Comparison of ENCODE assay signal across 9 mouse cellular contexts in genomic region chr7:46962806-46963618, GRCm38 (mm10). TPM values are rescaled to one million over a fixed set of nuclear protein-coding genes. Genes with fewer than 3 reads are reported as not detected.
DNase-seq lines count a peak whose midpoint lies in the region; ATAC-seq and TF ChIP-seq lines count a peak whose summit lies in the region.
"Had no signal": no experiment of that assay in that cellular context is flagged by ENCODE, and none has a peak within 500 bp of the region (broad histone marks: within the 10 kb centered on the region; RNA-seq: fewer than 3 reads in every experiment).

No protein-coding gene starts in this region.

- ATAC-seq in embryonic facial prominence, embryonic 11.5 days (replicated peaks; ENCODE audit: insufficient number of reproducible peaks, low FRiP score, low TSS enrichment, low read depth): peak; percentile 78
- ATAC-seq in midbrain, embryonic 11.5 days (ENCODE audit: low FRiP score): peak; percentile 87

- no peaks in the 10 kb centered on the region for H3K27me3 ChIP-seq in embryonic facial prominence, embryonic 11.5 days (ENCODE audit: control insufficient read depth, insufficient read depth, low read length)
- no peaks in the 10 kb centered on the region for H3K27me3 ChIP-seq in midbrain, embryonic 11.5 days (ENCODE audit: control insufficient read depth, insufficient read depth, low read length)
- no peaks in the 10 kb centered on the region for H3K27me3 ChIP-seq in small intestine, adult 2 months (ENCODE audit: control insufficient read depth, insufficient read depth, low read length)

- DNase-seq in 416B (ENCODE audit: low read depth): peak; percentile 90
- DNase-seq in adrenal gland, postnatal 10 days: peak; percentile 71
- peak; percentile 91 for DNase-seq in embryonic facial prominence, embryonic 11.5 days (ENCODE audit: low spot score)
- peak; percentile 76 to 86 for DNase-seq in heart, adult 18-20 months
- peak; percentile 59 for DNase-seq in kidney, adult 11 months
- DNase-seq in left cerebral cortex, postnatal 4 days: peak; percentile 81
- peak; percentile 98 for DNase-seq in midbrain, embryonic 11.5 days (ENCODE audit: low spot score, missing footprints)

- H3K36me3 ChIP-seq in embryonic facial prominence, embryonic 11.5 days (replicated peaks; ENCODE audit: control insufficient read depth, insufficient read depth, low read depth, low read length): no peaks in the 10 kb centered on the region
- no peaks in the 10 kb centered on the region for H3K36me3 ChIP-seq in midbrain, embryonic 11.5 days (ENCODE audit: control insufficient read depth, insufficient read depth, low read length)
- H3K36me3 ChIP-seq in small intestine, adult 2 months (ENCODE audit: control insufficient read depth, insufficient read depth, low read length): no peaks in the 10 kb centered on the region

- no peak for TF ChIP-seq POLR2A in small intestine, adult 2 months (IDR thresholded peaks at IDR 0.05; ENCODE audit: low read depth, low read length)

- peak; percentile 62; the same call in 1 of the 2 replicates for TF ChIP-seq CTCF in small intestine, adult 2 months (IDR thresholded peaks at IDR 0.05; ENCODE audit: extremely low read depth, insufficient read length, insufficient replicate concordance, low read depth, low read length)

- no peaks in the 10 kb centered on the region for H3K4me1 ChIP-seq in embryonic facial prominence, embryonic 11.5 days (ENCODE audit: control insufficient read depth, insufficient read depth, low read length)
- H3K4me1 ChIP-seq in midbrain, embryonic 11.5 days (ENCODE audit: control insufficient read depth, insufficient read depth, low read length): peaks cover 5% of the 10 kb centered on the region; the same call in 1 of the 2 replicates
- H3K4me1 ChIP-seq in small intestine, adult 2 months (ENCODE audit: control insufficient read depth, insufficient read depth, insufficient read length, low read length): peaks cover 5% of the 10 kb centered on the region

- no peak overlapping the region for H3K9ac ChIP-seq in embryonic facial prominence, embryonic 11.5 days (replicated peaks; ENCODE audit: low read length)
- H3K9ac ChIP-seq in midbrain, embryonic 11.5 days (ENCODE audit: low read length): peak overlapping the region; percentile 44; the same call in 1 of the 2 replicates

- intact Hi-C loops in left cerebral cortex, postnatal 4 days (cut with DNase I): loop anchor here (2.0 to 5.0 kb wide), 2 partner anchors 44 to 186 kb away; partner anchors contain the start of gene Spty2d1

- H3K4me3 ChIP-seq in embryonic facial prominence, embryonic 11.5 days (ENCODE audit: low read depth, low read length): no peak overlapping the region
- no peak overlapping the region for H3K4me3 ChIP-seq in midbrain, embryonic 11.5 days (ENCODE audit: low read depth, low read length)
- H3K4me3 ChIP-seq in small intestine, adult 2 months (ENCODE audit: low read depth, low read length): no peak overlapping the region

- no peak overlapping the region for H3K4me2 ChIP-seq in embryonic facial prominence, embryonic 11.5 days (ENCODE audit: low read depth, low read length)
- H3K4me2 ChIP-seq in midbrain, embryonic 11.5 days: no peak overlapping the region

- no peaks in the 10 kb centered on the region for H3K9me3 ChIP-seq in embryonic facial prominence, embryonic 11.5 days (replicated peaks; ENCODE audit: control insufficient read depth, low read length)
- no peaks in the 10 kb centered on the region for H3K9me3 ChIP-seq in midbrain, embryonic 11.5 days (ENCODE audit: control insufficient read depth, low read length)

- H3K27ac ChIP-seq in embryonic facial prominence, embryonic 11.5 days (replicated peaks; ENCODE audit: low read depth, low read length): no peak overlapping the region
- no peak overlapping the region for H3K27ac ChIP-seq in midbrain, embryonic 11.5 days (ENCODE audit: low read depth, low read length)
- H3K27ac ChIP-seq in small intestine, adult 2 months (ENCODE audit: insufficient read depth, low read depth, low read length): no peak overlapping the region

- WGBS in embryonic facial prominence, embryonic 11.5 days: 0% methylated on average over 9 of the region's 9 CpGs
- WGBS in midbrain, embryonic 11.5 days: under 1% methylated on average over 9 of the region's 9 CpGs
- 1% methylated on average over 9 of the region's 9 CpGs for WGBS in small intestine, adult 2 months

RNA-seq across cellular contexts. Expression of gene Uevld, which starts 4.7 kb away (rescaled TPM):
- total RNA-seq in adrenal gland, postnatal 10 days (2021): 10 to 100 TPM; 22.8 TPM
- 13.1 and 14.8 TPM in 2 replicates for polyA plus RNA-seq in embryonic facial prominence, embryonic 11.5 days (2014; fragmentation: Nextera tagmentation; extraction: Ambion mirVana)
- 10 to 100 TPM; 11.1 to 13.5 TPM for total RNA-seq in heart, adult 18-20 months (2021)
- 10 to 100 TPM; 12.3 to 14.8 TPM for total RNA-seq in left cerebral cortex, postnatal 4 days (2021)
- polyA plus RNA-seq in midbrain, embryonic 11.5 days (2014; fragmentation: Nextera tagmentation; extraction: Ambion mirVana): 14.3 and 14.8 TPM in 2 replicates
- 0.58 and 0.95 TPM in 2 replicates for polyA plus RNA-seq in small intestine, adult 2 months (2012; rRNA removed)

RNA-seq across cellular contexts. Expression of gene Gm9999, which starts 20.4 kb away (rescaled TPM):
- total RNA-seq in adrenal gland, postnatal 10 days (2021): not detected
- polyA plus RNA-seq in embryonic facial prominence, embryonic 11.5 days (2014; fragmentation: Nextera tagmentation; extraction: Ambion mirVana): not detected in 2 replicates
- total RNA-seq in heart, adult 18-20 months (2021): not detected
- not detected for total RNA-seq in left cerebral cortex, postnatal 4 days (2021)
- not detected in 2 replicates for polyA plus RNA-seq in midbrain, embryonic 11.5 days (2014; fragmentation: Nextera tagmentation; extraction: Ambion mirVana)
- not detected in 2 replicates for polyA plus RNA-seq in small intestine, adult 2 months (2012; rRNA removed)
- total RNA-seq: adrenal gland, postnatal 4 days had no signal

RNA-seq across cellular contexts. Expression of gene Tsg101, which starts 43.2 kb away (rescaled TPM):
- 10 to 100 TPM; 68.6 to 69.5 TPM for total RNA-seq in adrenal gland, postnatal 10 days (2021)
- polyA plus RNA-seq in embryonic facial prominence, embryonic 11.5 days (2014; fragmentation: Nextera tagmentation; extraction: Ambion mirVana): 306 and 341 TPM in 2 replicates
- 10 to 100 TPM; 62.5 to 68.1 TPM for total RNA-seq in heart, adult 18-20 months (2021)
- total RNA-seq in left cerebral cortex, postnatal 4 days (2021): 100 to 1,000 TPM; 126 to 142 TPM
- 342 and 362 TPM in 2 replicates for polyA plus RNA-seq in midbrain, embryonic 11.5 days (2014; fragmentation: Nextera tagmentation; extraction: Ambion mirVana)
- polyA plus RNA-seq in small intestine, adult 2 months (2012; rRNA removed): 55.5 and 103 TPM in 2 replicates

RNA-seq across cellular contexts. Expression of gene Spty2d1, which starts 45.2 kb away (rescaled TPM):
- total RNA-seq in adrenal gland, postnatal 10 days (2021): 10 to 100 TPM; 14.4 to 19.3 TPM
- polyA plus RNA-seq in embryonic facial prominence, embryonic 11.5 days (2014; fragmentation: Nextera tagmentation; extraction: Ambion mirVana): 13.5 and 14.5 TPM in 2 replicates
- 1 to 10 TPM; 7.4 to 7.7 TPM for total RNA-seq in heart, adult 18-20 months (2021)
- total RNA-seq in left cerebral cortex, postnatal 4 days (2021): 1 to 10 TPM; 7.8 to 9.0 TPM
- polyA plus RNA-seq in midbrain, embryonic 11.5 days (2014; fragmentation: Nextera tagmentation; extraction: Ambion mirVana): 12.5 and 13.3 TPM in 2 replicates
- polyA plus RNA-seq in small intestine, adult 2 months (2012; rRNA removed): 2.2 and 3.6 TPM in 2 replicates
